Mouse (Mus musculus): Measurements from ENCODE around the gene Trip6.
"Not testable (repeated sequence)": the region's sequence is repeated elsewhere in the genome, so short reads cannot be mapped to it uniquely, and the experiment has no call there.

Gene Trip6

DNA sequence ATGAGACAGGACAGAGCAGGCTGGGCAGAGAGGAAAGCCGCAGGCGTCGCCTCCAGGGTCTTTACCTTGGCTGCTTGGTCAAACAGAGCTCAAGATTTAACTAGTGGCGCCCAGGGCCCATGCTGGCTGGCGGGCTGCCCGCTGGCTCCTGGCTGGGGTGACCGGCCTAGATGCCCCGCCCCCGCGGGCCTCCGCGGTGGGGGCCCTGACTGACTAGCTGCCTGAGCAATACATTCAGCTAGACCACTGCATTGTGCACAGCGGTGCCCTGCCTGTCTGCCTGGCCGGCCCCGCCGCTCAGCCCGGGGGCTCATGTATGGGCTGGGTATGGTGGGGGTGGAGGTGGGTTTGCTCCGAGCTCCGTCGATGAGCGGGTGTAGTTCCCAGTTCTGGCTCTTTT is 13.0 kb downstream of the Trip6 start:
- DNase-seq (ENCODE audit: low read depth), result no peak

GRCm38 (mm10) chr5:137299240-137299639 is 15.0 kb downstream of the Trip6 start:
- no peak for DNase-seq (ENCODE audit: low read depth)

DNA sequence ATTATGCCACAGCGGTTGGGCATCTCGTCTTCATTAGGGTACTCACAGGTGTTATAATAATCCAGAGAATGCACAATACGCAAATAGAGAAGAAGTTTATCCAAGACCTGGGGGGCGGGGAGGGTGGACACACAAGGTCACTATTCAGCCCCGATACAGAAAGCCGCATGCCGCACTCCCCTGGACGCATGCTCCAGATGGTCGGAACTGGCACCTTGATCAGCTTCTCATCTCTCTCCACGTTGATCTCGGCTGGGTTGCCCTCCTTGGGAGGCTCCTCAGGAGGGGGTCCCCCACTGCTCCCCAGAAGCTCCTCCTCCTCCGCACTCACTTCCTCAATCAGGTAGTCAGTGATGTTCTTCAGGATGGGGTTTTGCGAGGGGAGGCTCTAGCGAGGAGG is 17.1 kb downstream of the Trip6 start:
- no peak for DNase-seq (ENCODE audit: low read depth)

DNA sequence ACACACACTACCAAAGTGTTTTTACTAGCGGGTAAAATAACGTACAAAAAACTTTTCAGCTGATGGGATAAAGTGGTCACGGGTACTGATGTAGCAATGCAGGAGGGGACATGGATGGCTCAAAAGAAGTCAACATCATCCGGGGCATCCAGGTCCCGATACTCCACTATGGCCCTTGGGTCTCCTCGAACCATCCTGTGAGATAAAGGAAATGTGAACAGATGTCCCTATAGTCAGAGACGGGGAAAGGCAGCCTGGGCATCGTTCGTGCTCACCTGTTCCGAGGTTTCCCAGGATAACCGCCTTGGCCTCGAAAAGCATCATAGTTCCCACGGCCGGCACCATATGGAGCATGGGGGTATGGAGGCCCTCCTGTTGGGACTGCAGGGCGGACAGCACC is 18.5 kb downstream of the Trip6 start:
- DNase-seq (ENCODE audit: low read depth), result no peak

- no peak for DNase-seq (ENCODE audit: low read depth)
Measured at GRCm38 (mm10) chr5:137295296-137295695, 18.9 kb downstream of the Trip6 start.

DNA sequence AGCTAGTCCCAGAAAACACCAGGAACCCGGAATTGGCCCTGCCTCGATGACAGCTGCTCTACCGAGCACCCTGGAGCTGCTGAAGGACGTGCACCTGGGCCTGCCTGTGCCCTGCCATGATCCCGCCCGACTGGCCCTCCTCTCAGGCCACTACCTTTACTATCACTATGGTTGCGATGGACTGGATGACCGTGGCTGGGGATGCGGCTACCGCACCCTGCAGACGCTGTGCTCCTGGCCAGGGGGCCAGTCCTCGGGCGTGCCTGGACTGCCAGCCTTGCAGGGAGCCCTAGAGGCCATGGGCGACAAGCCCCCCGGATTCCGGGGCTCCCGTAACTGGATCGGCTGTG is 19.5 kb downstream of the Trip6 start:
- DNase-seq (ENCODE audit: low read depth), result no peak

GRCm38 (mm10) chr5:137293839-137294743 is 20.1 kb downstream of the Trip6 start, which contains the start of gene Ufsp1:
Ufsp1 (plus strand) TSS chr5:137294629.
- peak; percentile 90 for DNase-seq (ENCODE audit: low read depth)

DNA sequence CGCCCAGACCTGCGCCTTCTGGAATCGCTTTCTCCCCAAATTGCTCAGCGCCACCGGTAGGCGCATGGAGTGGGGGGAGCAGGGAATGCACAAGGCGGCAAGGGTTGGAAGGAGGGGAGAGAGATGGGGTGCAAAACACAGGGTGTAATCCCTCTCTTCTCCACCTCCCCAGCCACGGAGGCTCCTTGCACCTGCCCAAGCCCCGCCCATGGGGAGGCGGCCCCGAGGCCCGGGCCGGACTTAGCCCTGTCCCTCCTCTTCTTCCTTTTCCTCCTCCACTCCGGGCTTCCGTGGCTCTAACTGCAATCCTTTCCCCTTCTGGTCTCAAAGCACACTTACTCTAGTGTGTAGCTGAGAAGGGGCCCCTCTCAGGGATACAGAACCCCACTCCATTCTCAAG is 20.9 kb downstream of the Trip6 start:
- no peak for DNase-seq (ENCODE audit: low read depth)

DNA sequence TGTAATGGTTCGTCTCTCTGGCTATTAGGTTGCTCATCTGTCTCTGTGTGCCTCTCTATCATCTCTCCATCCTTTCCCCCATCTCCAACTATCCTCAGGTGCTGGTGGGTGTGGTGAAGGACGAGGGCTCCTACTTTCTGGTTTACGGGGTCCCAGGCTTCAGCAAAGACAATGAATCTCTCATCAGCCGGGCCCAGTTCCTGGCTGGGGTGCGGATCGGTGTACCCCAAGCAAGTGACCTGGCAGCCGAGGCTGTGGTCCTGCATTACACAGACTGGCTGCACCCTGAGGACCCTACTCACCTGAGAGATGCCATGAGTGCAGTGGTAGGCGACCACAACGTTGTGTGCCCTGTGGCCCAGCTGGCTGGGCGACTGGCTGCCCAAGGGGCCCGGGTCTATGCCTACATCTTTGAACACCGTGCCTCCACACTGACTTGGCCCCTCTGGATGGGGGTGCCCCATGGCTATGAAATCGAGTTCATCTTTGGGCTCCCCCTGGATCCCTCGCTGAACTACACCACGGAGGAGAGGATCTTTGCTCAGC is 22.8 kb downstream of the Trip6 start:
- DNase-seq (ENCODE audit: low read depth), result no peak

GRCm38 (mm10) chr5:137290677-137291076 is 23.5 kb downstream of the Trip6 start:
- no peak for DNase-seq (ENCODE audit: low read depth)

- no peak for DNase-seq (ENCODE audit: low read depth)
Measured at GRCm38 (mm10) chr5:137289591-137290365, 24.4 kb downstream of the Trip6 start.

DNA sequence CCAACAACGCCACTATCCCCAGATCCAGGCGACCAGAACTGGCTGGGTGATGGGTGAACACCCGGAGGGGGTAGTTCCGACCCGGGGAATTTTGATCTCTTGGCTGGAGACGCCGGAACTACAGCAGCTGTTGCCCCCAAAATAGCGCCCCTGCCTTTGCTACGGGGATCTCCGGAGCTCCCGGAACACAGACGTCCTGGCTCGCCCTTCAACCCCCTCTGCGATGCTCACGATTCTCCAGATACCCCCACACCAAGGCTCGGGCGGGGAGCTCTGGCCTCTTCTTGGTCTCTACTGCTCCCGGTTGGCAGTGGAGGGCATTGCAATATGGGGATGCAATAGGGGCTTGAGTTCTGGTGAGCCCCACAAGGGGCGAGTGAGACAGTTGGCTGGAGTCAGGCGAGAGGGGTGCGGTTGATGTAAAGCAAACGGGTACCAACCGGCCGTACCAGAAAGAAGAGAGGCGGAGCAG is 25.2 kb downstream of the Trip6 start:
- no peak for DNase-seq (ENCODE audit: low read depth)

DNA sequence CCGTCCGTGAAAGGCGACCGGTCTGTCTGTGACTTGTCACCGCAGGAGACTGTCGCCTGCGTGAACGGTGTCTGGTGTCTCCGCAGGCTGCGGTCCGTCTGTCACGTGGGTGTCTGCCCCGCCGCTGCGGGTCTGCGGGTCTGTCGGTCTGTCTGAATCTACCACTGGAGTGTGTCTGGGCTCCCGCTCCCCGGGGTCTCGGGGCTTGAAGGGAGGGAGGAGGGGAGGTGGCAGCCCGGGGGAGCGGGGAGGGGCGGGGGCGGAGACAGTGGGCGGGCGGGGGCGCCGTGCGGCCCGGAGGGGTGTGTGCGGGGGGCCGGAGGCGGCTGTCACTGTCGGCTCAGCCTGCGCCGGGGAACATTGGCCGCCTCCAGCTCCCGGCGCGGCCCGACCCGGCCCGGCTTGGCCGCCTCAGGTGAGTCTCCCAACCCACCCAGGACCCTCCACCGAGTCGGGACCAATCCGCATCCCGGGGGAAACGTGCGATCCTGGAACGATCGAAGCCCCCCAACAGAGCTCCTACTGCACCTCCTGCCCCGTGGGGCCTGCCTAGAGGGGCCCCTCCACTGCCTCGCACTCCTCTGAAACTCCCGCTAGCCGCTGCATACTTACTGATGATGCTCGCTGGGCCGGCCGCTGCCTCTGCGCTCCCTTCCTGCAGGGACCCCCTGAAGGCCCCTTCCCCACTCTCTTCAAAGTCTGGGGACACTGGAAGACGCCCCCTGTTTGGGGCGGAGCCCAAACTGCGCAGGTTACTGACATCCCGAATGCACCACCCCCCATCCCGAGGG is 26.1 kb downstream of the Trip6 start:
- no peak for DNase-seq (ENCODE audit: low read depth)

DNA sequence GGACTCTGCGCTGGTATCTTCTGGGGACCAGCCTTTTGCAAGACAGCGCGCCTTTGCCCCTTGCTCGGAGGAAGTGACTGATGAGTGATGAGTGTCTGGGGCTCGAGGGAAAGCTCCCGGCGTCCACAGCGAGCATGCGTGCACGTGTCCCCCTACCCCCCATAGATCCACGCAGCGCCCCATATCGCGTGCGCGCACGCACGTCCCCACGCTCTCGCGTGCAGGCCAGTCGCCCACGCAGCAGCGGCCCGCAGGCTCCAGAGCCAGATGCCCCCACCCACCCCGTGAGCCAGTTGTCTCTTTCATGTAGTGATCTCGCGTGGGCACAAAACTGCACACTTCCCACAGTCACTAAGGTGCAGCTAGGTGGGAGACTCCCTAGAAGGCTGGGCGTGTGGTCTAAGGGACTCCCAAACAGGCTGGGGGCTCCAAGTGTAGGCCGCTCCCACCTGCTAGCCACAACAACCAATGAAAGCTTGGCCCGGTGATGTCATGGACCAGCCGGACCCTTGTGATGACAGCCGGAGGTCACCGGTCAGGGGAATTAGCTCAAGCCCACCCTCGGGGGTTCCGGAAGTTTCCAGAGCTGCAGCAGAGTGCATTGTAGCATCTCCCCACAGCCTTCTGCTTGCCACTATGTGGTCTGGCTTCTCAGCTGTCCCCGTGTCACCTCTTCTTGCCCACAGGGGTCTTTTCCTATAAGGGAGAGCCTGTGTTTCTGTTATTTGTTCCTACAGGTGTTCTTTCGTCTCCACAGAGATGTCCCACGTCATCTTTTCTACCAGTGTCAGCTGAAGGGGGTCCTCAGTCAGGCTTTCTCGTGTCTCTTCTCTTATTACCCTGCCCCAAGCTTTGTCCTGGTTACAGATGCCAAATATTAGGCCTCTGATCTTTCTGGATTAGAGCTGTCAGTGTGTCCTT is 26.9 kb downstream of the Trip6 start, which contains the start of gene Ache:
Gene Ache (plus strand): TSS at position 488 of the 921 bp plus-strand sequence.
- DNase-seq (ENCODE audit: low read depth), result no peak

DNA sequence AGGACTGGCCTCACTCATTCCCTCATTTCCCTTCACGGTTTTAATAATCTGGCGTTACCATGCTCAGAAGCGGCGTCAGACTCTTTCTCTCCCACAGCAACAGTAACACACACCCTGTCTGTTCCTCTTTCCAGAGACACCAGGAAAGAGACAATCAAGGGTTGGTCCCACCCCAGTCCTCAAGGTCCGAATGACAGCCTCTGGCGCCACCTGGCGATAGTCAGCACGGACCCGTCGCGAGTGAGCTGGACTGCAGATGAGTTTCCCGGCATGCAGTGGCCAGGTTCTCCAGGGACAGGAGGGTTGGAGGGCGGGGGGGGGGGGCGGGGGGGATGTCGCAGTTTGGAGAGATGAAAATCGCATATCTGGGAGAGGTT is 27.6 kb downstream of the Trip6 start:
- DNase-seq (ENCODE audit: low read depth), result peak; percentile 84

DNA sequence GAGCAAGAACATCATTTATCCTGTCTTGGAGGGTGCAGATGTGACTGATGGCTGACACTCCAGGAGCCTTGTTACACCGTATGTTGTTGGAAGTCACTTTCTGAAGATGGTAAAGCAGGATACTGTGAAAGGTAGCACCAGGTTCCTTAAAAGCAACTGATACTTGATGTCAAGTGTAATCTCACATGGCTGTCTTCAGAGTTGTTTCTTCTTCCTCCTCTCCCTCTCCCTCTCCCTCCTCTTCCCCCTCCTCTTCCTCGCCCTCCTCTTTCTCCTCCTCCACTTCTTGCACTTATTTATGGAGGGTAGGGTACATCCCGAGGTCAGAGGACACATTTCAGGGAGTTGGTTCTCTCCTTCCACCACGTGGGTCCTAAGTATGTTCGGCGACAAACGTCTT is 28.2 kb downstream of the Trip6 start:
- no peak for DNase-seq (ENCODE audit: low read depth)

- DNase-seq (ENCODE audit: low read depth), result peak; percentile 73
Measured at GRCm38 (mm10) chr5:137285045-137285444, 29.2 kb downstream of the Trip6 start.

DNA sequence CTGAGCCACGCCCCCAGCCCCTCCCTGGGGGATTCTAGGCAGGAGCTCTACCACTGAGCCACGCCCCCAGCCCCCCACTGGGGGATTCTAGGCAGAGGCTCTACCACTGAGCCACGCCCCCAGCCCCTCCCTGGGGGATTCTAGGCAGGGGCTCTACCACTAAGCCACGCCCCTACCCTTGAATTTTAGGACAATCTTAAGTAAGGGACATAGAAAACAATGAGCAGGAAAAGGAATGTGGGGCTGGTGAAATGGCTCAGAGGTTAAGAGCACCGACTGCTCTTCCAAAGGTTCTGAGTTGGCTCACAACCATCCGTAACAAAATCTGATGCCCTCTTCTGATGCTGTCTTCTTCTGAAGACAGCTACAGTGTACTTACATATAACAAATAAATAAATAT is 29.8 kb downstream of the Trip6 start:
- not testable (repeated sequence) for DNase-seq (ENCODE audit: low read depth)

DNA sequence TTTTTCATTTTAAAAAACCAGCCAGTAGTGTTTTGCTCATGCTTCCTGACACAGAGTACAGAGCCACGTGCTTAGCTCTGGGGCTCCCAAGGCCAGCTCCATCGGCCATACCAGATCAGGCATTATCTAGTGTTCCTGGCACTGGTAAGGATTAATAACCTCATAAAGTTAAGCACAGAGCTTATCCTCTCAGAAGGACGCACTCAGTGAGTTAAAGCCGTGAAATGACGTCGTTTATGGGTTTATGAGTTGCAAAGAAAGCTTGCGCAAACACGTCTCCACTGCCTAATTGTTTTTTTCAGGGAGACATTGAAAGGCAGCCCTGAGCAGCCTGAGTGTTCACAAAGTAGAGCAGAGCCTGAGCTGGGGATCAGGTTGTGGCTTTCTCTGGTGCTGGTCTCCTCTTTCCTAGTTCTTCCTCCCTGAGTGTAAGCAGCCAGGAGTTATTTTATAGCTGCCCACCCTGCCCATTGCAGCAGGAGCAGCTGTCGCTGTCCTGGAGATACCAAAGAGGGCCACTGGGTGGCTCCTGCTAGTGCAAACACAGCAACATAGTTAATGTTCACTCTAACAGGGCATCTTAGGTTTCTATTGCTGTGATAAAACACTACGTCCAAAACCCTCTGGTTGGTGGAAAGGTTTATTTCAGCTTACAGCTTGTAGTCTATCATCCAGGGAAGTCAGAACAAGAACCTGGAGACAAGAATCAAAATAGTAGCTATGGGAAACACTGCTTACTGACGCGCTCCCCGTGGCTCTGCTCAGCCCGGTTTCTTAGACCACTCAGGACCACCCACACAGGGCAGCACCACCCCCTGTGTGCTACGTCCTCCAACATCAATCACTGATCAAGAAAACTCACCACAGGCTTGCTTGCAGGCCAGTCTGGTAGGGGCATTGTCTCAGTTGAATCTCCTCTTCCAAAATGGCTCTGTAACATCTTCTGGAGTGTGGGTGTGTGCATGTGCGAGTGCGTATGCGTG is 36.6 kb downstream of the Trip6 start:
- DNase-seq (ENCODE audit: low read depth), result no peak
